Mouse (Mus musculus) lung, embryonic 15.5 days (tissue): ENCODE data around the gene Tpmt. TPM values are rescaled to one million over a fixed set of nuclear protein-coding genes. Genes with fewer than 3 reads are reported as not detected.

Experiments
- ATAC-seq: fragments of 200-750 bp; cut with Nextera tagmentation; 2 replicates; pipeline ENCODE4 v1.8.0; 2017; ENCODE audit warnings: moderate number of reproducible peaks, borderline replicate concordance; ENCODE audit not compliant: low FRiP score, low TSS enrichment; ENCODE audit errors: extremely low read depth
- H3K27ac ChIP-seq: fragments of 300-500 bp; sonication (generic); 2 replicates; pipeline ENCODE4 v1.5.1; 2015; ENCODE audit warnings: moderate library complexity, mild to moderate bottlenecking, inconsistent platforms
- H3K27me3 ChIP-seq: fragments of 300-500 bp; sonication (generic); 2 replicates; pipeline ENCODE4 v1.6.1; 2015; ENCODE audit warnings: inconsistent platforms
- H3K36me3 ChIP-seq: fragments of 300-500 bp; sonication (generic); 2 replicates; pipeline ENCODE4 v1.6.1; 2015; ENCODE audit warnings: inconsistent platforms
- H3K4me1 ChIP-seq: fragments of 300-500 bp; sonication (generic); 2 replicates; pipeline ENCODE4 v1.6.1; 2015; ENCODE audit warnings: inconsistent platforms
- H3K4me2 ChIP-seq: fragments of 300-500 bp; sonication (generic); 2 replicates; pipeline ENCODE4 v1.6.1; 2015; ENCODE audit warnings: inconsistent platforms, mild to moderate bottlenecking, moderate library complexity
- H3K4me3 ChIP-seq: fragments of 300-500 bp; sonication (generic); 2 replicates; pipeline ENCODE4 v1.5.1; 2015; ENCODE audit warnings: mild to moderate bottlenecking, inconsistent platforms
- H3K9ac ChIP-seq: fragments of 300-500 bp; sonication (generic); 2 replicates; pipeline ENCODE4 v1.6.1; 2015; ENCODE audit warnings: inconsistent platforms
- H3K9me3 ChIP-seq: fragments of 300-500 bp; sonication (generic); 2 replicates; pipeline ENCODE4 v1.6.1; 2016; ENCODE audit warnings: inconsistent platforms
- WGBS: fragments of 180-500 bp; shearing (Covaris S2); methylation state at CpG from one replicate; pipeline ENCODE4 v1.1.7; 2015; 5-methylcytosine and 5-hydroxymethylcytosine counted together
- polyA plus RNA-seq: library from polyadenylated mRNA; unstranded; fragments of >200 nt; fragmentation: Nextera tagmentation; extraction: Ambion mirVana; gene quantifications from 2 replicates; pipeline ENCODE4 v1.2.1, GENCODE M21; 2015

Tpmt gene
- polyA plus RNA-seq, 1 experiment from 2014 or later: 23.8 TPM

DNA sequence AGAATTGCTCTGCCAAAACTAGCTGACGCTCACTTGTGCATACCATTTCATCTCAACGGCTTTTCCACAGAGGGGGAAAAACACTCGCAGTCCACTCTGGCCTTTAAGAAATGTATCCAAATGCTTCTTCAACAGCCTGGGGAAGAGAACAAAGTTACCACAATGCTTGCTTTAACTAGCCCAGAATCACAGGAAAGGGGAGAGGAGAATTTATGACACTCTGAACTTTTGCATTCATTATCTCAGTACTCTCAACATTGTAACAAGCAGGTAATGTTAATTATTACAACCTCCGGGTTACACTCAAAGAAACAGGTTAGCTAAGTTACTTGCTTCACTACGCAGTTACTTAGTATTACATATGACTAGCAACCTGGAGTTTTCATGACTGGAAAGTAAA lies 4.5 kb downstream of the Tpmt start:
- WGBS: 80% methylated on average over 5 of the region's 5 CpGs
- Histone ChIP-seq H3K9me3 (no peaks in the 10 kb centered on the region), H3K4me3 (no peak overlapping the region), H3K9ac (no peak overlapping the region), H3K27ac (no peak overlapping the region), H3K36me3 (no peaks in the 10 kb centered on the region), H3K27me3 (no peaks in the 10 kb centered on the region), H3K4me2 (no peak overlapping the region), H3K4me1 (peaks cover 15% of the 10 kb centered on the region)
- no peak for ATAC-seq

GRCm38 (mm10) chr13:47037946-47038345 lies 6.6 kb downstream of the Tpmt start:
- no peaks in the 10 kb centered on the region for H3K9me3 ChIP-seq
- no peaks in the 10 kb centered on the region for H3K36me3 ChIP-seq
- no peak for ATAC-seq
- no peak overlapping the region for H3K4me3 ChIP-seq
- H3K27ac ChIP-seq: no peak overlapping the region
- WGBS: 74% methylated on average over 6 of the region's 6 CpGs
- no peak overlapping the region for H3K9ac ChIP-seq
- no peak overlapping the region for H3K4me2 ChIP-seq
- peaks cover 4% of the 10 kb centered on the region for H3K4me1 ChIP-seq
- no peaks in the 10 kb centered on the region for H3K27me3 ChIP-seq

DNA sequence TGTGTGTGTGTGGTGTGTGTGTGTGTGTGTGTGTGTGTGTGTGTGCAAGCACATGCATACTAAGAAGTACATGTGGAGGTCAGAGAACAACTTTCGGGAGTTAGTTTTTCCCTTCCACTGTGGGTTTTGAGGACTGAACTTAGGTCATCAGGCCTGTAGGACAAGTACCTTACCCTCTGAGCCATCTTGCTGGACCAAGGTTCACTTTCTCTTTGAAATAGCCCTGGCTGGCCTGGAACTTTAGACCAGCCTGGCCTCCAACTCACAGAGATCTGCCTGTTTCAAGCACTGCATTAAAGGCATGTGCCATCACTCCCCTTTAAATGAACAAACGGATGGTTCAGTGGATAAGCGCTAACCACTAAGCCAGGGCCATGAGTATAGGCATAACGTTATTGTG lies 10.9 kb downstream of the Tpmt start:
- Histone ChIP-seq H3K9ac (no peak overlapping the region), H3K4me1 (no peaks in the 10 kb centered on the region), H3K4me3 (no peak overlapping the region), H3K36me3 (no peaks in the 10 kb centered on the region), H3K4me2 (no peak overlapping the region), H3K27me3 (no peaks in the 10 kb centered on the region), H3K27ac (no peak overlapping the region), H3K9me3 (no peaks in the 10 kb centered on the region)
- no peak for ATAC-seq
- WGBS: 86% methylated on average over 4 of the region's 4 CpGs

DNA sequence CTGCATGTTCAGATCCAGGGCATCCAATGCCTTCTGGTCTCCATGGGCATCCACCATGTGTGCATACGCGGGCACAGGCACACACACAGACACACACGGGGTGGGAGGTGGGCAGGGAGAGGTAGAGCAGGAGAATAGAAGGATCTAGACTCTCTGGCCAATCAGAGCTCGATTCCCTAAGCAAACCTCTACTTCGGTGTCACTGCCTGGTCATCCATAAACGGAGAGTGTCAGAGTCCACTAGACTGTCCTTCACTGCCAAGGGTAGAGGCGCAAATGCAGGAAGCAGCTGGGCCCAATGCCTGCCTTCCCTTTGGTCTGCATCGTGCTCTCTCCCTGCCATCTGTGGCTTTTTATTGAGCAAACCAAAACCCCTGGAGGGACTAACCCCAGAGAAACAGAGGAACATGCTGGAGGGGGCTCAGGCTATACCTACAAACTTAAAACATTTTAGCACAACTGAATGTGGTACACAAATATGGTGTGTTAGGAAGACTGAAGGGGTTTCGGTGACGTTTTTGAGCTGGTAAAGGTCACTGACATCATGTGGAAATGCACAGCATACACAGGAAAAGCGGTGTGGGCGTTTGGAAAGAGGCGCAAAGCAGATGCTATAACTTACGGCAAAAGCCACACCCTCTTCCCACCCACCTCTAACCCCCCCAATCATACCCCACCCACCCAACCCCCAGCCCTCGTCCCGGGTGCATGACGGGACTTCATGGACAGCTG lies 14.0 kb downstream of the Tpmt start:
- H3K4me2 ChIP-seq: no peak overlapping the region
- WGBS: 79% methylated on average over 17 of the region's 17 CpGs
- no peaks in the 10 kb centered on the region for H3K4me1 ChIP-seq
- no peaks in the 10 kb centered on the region for H3K9me3 ChIP-seq
- ATAC-seq: no peak
- no peaks in the 10 kb centered on the region for H3K27me3 ChIP-seq
- no peak overlapping the region for H3K9ac ChIP-seq
- H3K4me3 ChIP-seq: no peak overlapping the region
- no peaks in the 10 kb centered on the region for H3K36me3 ChIP-seq
- no peak overlapping the region for H3K27ac ChIP-seq

DNA sequence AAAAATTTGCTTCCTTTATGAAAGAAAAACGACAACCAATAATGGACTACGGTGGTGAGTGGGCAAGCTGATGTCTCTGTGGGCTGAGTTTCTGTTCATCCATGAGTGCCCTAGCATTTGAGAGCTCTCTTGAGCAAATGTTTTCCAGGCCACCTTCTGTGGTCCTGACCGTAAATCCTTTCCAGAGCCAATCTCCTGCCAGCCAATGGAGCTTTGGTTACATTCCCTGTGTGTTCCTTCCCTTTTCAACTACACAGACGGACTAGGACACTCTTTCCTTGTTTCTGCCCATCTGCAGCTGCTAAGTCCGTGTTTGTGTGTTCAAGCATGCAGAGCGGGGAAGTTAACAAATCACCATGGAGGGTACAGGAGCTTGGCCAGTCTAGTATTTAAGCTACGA lies 23.7 kb downstream of the Tpmt start:
- no peaks in the 10 kb centered on the region for H3K36me3 ChIP-seq
- no peak overlapping the region for H3K27ac ChIP-seq
- 76% methylated on average over 7 of the region's 7 CpGs for WGBS
- H3K4me2 ChIP-seq: no peak overlapping the region
- no peaks in the 10 kb centered on the region for H3K4me1 ChIP-seq
- ATAC-seq: no peak
- H3K9me3 ChIP-seq: no peaks in the 10 kb centered on the region
- no peak overlapping the region for H3K4me3 ChIP-seq
- no peak overlapping the region for H3K9ac ChIP-seq
- H3K27me3 ChIP-seq: no peaks in the 10 kb centered on the region

GRCm38 (mm10) chr13:47019774-47020173 lies 24.8 kb downstream of the Tpmt start:
- Histone ChIP-seq H3K4me1 (peaks cover 6% of the 10 kb centered on the region; the same call in 1 of the 2 replicates), H3K27me3 (no peaks in the 10 kb centered on the region), H3K9me3 (no peaks in the 10 kb centered on the region), H3K4me2 (no peak overlapping the region), H3K27ac (no peak overlapping the region), H3K9ac (no peak overlapping the region), H3K4me3 (no peak overlapping the region), H3K36me3 (no peaks in the 10 kb centered on the region)
- no peak for ATAC-seq
- WGBS: 83% methylated on average over 7 of the region's 7 CpGs

GRCm38 (mm10) chr13:47017259-47017658 lies 27.3 kb downstream of the Tpmt start:
- ATAC-seq: no peak
- H3K4me2 ChIP-seq: no peak overlapping the region
- H3K9me3 ChIP-seq: no peaks in the 10 kb centered on the region
- peaks cover 13% of the 10 kb centered on the region for H3K4me1 ChIP-seq
- H3K4me3 ChIP-seq: no peak overlapping the region
- H3K27me3 ChIP-seq: no peaks in the 10 kb centered on the region
- H3K9ac ChIP-seq: no peak overlapping the region
- H3K36me3 ChIP-seq: no peaks in the 10 kb centered on the region
- H3K27ac ChIP-seq: no peak overlapping the region
- WGBS: 34% methylated on average over 5 of the region's 5 CpGs

DNA sequence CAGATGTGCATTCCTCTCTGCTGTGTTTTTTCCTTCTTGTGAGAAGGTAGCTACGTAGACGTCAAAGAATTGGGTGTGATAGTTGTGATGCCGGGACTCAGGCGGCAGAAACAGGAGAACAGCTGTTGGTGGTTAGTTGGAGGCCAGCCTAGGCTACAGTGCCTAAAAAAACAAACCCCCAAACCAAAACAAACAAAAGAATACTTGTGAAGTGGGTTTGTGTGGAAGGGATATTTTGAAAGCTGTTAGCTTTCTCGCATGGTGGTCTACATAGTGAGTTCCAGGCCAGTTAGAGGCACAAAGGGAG lies 29.4 kb downstream of the Tpmt start:
- H3K4me3 ChIP-seq: peak overlapping the region; percentile 58
- no peak for ATAC-seq
- no peak overlapping the region for H3K27ac ChIP-seq
- no peak overlapping the region for H3K9ac ChIP-seq
- H3K9me3 ChIP-seq: peaks cover 12% of the 10 kb centered on the region; the same call in 1 of the 2 replicates
- H3K27me3 ChIP-seq: no peaks in the 10 kb centered on the region
- peaks cover 13% of the 10 kb centered on the region for H3K4me1 ChIP-seq
- peak overlapping the region; percentile 100 for H3K4me2 ChIP-seq
- 39% methylated on average over 5 of the region's 5 CpGs for WGBS
- H3K36me3 ChIP-seq: no peaks in the 10 kb centered on the region

GRCm38 (mm10) chr13:47014334-47015194 lies 30.0 kb downstream of the Tpmt start, which contains the start of gene Nhlrc1:
Nhlrc1 (minus strand) TSS chr13:47014850.
- Histone ChIP-seq H3K27ac (no peak within 1 kb of the TSS), H3K9ac (peak within 1 kb of the TSS; percentile 50), H3K4me2 (peak within 1 kb of the TSS; percentile 100), H3K27me3 (no peaks in the 10 kb centered on the region), H3K4me1 (peaks cover 13% of the 10 kb centered on the region), H3K4me3 (peak within 1 kb of the TSS; percentile 58), H3K36me3 (no peaks in the 10 kb centered on the region), H3K9me3 (peaks cover 12% of the 10 kb centered on the region; the same call in 1 of the 2 replicates)
- peak; percentile 82 for ATAC-seq
- 4% methylated on average over 72 of the region's 73 CpGs for WGBS

- Histone ChIP-seq H3K4me3 (peak overlapping the region; percentile 58), H3K36me3 (no peaks in the 10 kb centered on the region), H3K27me3 (no peaks in the 10 kb centered on the region), H3K27ac (no peak overlapping the region), H3K9ac (no peak overlapping the region), H3K4me2 (peak overlapping the region; percentile 100), H3K9me3 (peaks cover 12% of the 10 kb centered on the region; the same call in 1 of the 2 replicates), H3K4me1 (peaks cover 13% of the 10 kb centered on the region)
- no peak for ATAC-seq
- 64% methylated on average over 10 of the region's 10 CpGs for WGBS
Measured at GRCm38 (mm10) chr13:47013740-47014139, 30.8 kb downstream of the Tpmt start.

- Histone ChIP-seq H3K27ac (no peak overlapping the region), H3K9ac (no peak overlapping the region), H3K4me3 (no peak overlapping the region), H3K9me3 (no peaks in the 10 kb centered on the region), H3K4me1 (0 out of 2 replicates have a peak, but pooled peaks cover 2% of the 10 kb centered on the region), H3K4me2 (no peak overlapping the region), H3K27me3 (no peaks in the 10 kb centered on the region), H3K36me3 (no peaks in the 10 kb centered on the region)
- 90% methylated on average over 4 of the region's 4 CpGs for WGBS
- no peak for ATAC-seq
Measured at GRCm38 (mm10) chr13:47001590-47001989, 42.9 kb downstream of the Tpmt start.

- no peaks in the 10 kb centered on the region for H3K36me3 ChIP-seq
- H3K9me3 ChIP-seq: no peaks in the 10 kb centered on the region
- 0 out of 2 replicates have a peak, but pooled peaks cover 2% of the 10 kb centered on the region for H3K4me1 ChIP-seq
- H3K27me3 ChIP-seq: no peaks in the 10 kb centered on the region
- no peak overlapping the region for H3K9ac ChIP-seq
- H3K4me3 ChIP-seq: no peak overlapping the region
- 32% methylated on average over 5 of the region's 5 CpGs for WGBS
- no peak overlapping the region for H3K27ac ChIP-seq
- no peak overlapping the region for H3K4me2 ChIP-seq
- ATAC-seq: no peak
Measured at GRCm38 (mm10) chr13:46999498-46999897, 45.0 kb downstream of the Tpmt start.
